Mouse (Mus musculus): Measurements from ENCODE around the gene 1600002K03Rik. TPM values are rescaled to one million over a fixed set of nuclear protein-coding genes. Genes with fewer than 3 reads are reported as not detected.
A peak's percentile ranks its signal among the peaks of the same experiment; 100 is the strongest.

The 1600002K03Rik gene
- total RNA-seq, 2 experiments from 2014 or later = 4.4 to 4.6 TPM

DNA sequence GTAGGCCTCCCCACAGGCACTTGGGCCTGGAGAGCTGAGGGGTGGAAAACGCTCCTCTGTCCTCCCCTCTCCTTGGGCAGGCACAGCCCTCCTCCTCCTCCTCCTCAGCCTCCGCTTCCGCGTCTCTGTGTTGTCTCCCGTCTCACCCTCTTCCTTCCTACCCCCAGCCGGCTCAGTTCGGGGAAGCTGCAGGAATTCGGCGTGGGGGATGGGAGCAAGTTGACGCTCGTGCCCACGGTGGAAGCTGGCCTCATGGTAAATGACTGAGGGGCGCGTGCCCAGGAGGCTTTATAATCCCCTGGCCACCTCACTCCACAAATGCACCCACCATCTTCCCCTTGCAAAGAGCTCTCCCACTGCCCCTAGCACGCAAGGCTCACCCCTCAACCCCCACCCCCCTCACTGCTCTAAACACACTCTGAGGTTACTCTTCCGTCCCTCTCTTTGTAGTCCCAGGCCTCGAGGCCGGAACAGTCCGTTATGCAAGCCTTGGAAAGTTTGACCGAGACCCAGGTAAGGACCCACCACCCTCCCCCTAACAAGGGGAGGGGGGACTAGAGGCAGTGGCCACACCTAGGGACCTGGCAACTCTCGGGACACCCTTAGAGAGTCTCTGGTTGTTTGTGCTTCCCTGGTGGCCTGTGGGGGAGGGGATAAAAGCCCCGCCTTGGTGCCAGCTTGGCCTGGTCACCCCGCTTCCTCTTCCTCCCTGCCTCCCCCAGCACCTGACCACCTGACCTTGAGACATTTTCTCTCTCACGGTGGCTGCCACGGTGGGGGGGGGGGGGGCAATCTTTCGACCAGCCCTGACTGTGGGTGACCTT, 21.3 kb upstream of the 1600002K03Rik start:
- intact Hi-C loops (cut with DNase I) = no loop called here
- peak; percentile 69 to 73 for DNase-seq

DNA sequence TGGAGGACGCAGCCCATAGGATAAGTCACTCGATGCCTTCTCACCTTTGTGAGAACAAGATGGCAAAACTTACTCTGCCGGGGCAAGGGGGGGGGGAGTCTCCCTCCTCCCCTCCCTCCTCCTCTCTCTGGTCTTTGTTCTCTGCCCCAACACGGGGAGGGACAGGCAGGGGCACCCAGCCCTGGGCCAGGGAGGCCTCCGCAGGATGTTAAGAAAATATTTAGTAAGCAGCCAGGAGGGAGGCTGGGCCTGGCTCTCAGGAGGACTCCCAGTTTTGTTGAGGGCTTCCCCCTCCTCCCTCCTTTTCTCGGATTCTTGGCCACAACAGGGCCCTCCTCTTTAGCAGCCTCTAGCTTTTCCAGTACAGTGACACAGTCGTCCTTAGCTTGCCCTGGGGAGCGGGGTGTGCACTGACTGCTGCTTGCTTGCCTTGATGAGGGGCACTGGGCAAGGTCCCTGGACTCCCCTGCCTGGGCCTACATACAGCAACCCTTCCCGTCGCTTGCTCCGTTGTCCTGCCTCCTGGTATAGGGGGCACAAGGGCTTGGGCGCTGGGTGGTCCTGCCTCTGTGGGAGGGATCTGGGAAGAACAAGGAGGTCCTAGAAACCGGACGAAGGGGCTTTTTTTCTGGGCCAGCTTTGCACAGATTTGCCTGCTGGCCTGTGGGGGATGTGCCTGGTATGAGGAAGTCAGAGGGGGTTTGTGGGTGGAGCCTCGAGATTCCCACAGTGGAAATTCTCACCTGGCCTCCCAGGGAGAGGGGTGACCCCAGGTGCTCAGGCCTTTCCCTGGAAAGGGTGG, 20.5 kb upstream of the 1600002K03Rik start:
- peak; percentile 59 to 71 for DNase-seq
- intact Hi-C loops (cut with DNase I) = no loop called here

GRCm38 (mm10) chr10:80152873-80153260, 19.9 kb upstream of the 1600002K03Rik start:
- peak in 1 of 2 experiments; percentile 67 for DNase-seq
- intact Hi-C loops (cut with DNase I) = no loop called here

GRCm38 (mm10) chr10:80153713-80154112, 19.0 kb upstream of the 1600002K03Rik start:
- DNase-seq = no peak
- intact Hi-C loops (cut with DNase I) = no loop called here

DNA sequence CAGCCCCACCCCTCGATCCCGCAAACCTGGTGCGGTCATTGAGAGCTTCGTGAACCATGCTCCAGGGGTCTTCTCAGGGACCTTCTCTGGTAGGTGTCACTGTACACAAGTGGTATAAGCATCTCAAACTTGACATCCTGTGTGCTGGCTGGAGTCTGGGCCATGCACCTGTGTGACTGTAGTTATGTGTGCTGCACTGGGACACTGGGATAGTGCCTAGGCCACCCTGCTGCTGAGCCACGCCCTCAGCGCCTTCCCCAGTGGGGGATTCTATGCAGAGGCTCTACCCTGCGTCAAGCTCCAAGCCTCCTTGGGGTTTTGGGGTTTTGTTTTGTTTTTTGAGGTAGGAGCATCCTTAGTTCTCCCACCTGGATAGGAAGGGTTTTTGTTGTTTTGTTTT, 18.4 kb upstream of the 1600002K03Rik start:
- intact Hi-C loops (cut with DNase I) = no loop called here

GRCm38 (mm10) chr10:80155277-80155676, 17.5 kb upstream of the 1600002K03Rik start:
- intact Hi-C loops (cut with DNase I) = no loop called here
- DNase-seq = no peak

More for the DNA sequence above, 18.4 kb upstream of the 1600002K03Rik start:
- DNase-seq = no peak

DNA sequence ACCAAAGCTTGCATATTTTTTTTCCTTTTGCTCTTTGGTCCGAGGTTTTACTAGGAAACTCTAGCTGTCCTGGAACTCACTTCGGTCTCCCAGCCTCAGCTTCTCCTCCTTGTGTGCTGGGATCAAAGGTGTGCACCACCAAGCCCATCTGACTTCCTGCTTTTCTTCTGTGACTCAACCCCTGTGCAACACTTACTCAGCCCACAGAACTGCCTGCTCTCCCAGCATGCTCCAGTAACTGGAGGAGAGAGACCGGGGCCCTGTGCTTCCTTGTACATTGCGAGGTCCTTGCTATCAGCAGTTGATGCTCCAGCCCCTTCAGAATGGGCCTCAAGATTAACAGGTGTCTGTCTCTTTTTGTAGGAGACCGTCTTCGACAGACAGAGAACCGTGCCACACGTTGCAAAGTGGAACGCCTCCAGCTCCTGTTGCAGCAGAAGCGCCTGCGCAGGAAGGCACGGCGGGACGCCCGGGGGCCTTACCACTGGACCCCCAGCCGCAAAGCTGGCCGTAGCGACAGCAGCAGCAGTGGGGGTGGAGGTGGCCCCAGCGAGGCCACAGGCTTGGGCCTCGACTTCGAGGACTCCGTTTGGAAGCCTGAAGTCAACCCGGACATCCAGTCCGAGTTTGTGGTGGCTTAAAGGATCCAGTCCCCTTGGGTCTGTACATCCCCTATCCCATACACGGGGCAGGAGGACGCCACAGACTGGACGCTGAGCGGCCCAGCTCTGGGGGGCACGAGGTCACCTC, 16.6 kb upstream of the 1600002K03Rik start:
- intact Hi-C loops (cut with DNase I) = no loop called here
- DNase-seq = no peak

DNA sequence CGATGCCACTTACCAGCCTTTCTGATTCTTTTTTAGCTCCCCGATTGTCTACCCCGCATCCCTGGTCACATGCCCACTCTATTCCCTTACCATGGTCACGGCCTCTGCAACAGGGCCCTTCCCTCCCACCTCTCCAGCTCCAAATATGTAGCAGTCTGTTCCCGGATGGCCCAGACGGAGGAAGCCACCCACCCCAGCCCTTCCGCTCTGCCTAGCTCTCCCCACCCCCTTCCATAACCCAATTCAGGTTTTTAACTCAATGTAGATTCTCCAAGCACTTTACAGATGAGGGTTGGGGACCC, 16.0 kb upstream of the 1600002K03Rik start:
- intact Hi-C loops (cut with DNase I) = no loop called here
- DNase-seq = peak in 1 of 2 experiments; percentile 56

DNA sequence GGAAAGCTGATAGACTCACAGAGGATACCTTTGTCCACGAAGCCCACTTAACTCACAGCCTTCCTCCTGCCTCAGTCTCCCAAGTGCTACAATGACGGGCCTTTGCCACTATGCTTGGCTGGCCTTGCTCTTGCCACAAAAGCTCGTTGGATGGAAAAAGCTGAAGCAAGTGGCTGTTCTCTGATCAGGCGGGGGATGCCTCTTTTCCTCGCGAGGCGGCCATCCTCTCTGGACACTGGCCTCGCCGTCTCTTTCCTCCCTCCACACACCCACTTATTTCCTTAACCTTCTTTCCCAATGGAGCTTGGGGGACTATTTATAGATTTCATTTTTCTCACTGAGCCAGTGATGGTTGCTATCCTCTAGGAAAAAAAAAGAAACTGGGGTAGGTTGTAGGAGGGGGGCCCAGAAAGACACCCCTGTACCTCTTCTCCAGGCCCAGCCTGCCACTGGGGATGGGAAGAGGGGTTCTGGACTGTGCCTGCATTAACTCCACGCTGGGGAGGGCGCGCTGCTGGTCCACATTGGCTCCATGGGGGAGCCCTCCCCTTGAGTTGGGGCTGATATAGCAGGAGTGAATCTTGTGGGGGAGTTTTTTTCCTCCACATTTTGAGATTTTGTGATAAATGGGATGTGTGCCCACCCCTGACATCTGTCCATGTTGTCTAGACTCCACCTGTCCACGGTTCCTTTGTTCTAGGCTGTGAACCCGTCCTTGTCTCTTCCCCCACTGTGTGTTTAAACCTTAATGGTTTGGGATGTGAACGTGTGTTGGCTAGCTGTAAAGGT, 15.4 kb upstream of the 1600002K03Rik start:
- peak in 1 of 2 experiments; percentile 42 for DNase-seq
- intact Hi-C loops (cut with DNase I) = no loop called here

DNA sequence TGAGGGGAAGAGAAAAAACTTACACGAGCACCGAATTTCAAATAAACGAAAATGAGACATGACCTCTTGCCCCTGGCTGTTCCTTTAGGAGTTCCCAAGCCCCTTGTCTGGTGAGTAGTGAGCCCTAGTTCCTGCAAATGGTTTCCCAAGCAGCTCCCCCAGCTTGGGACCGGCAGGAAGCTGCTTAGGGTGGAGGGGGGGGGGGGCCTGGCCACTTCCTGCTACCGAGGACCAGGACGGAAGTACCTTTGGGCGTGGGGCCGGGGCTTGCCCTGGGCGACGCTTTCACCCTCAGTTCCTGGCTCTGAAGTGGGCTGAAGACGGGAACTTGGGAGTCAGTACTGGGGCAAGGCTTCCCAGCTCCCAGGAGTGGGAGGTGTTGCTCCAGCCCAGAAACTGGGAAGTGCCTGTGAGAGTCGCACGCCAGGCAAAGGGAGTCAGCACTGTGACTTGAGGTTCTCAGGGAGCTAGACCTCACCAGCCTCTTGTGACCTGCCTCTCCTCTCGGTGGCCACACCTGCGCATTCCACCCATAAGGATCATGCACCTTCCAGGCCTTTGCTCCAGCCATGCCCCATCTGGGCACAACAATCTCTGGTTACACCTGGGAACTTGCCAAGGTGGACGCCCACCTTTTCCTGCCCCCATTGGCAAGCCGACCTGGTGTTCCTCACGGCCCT, 14.3 kb upstream of the 1600002K03Rik start:
- peak; percentile 76 to 81 for DNase-seq
- intact Hi-C loops (cut with DNase I) = loop anchor here (1.0 kb wide), 1 partner anchor 8 kb away; no protein-coding TSS in a partner anchor

- peak in 1 of 2 experiments; percentile 57 for DNase-seq
- intact Hi-C loops (cut with DNase I) = no loop called here
These were observed 13.7 kb upstream of the 1600002K03Rik start for GRCm38 (mm10) chr10:80159021-80159560.

GRCm38 (mm10) chr10:80159561-80160454, 12.9 kb upstream of the 1600002K03Rik start:
- intact Hi-C loops (cut with DNase I) = no loop called here
- peak; percentile 97 to 98 for DNase-seq

GRCm38 (mm10) chr10:80160455-80161371, 12.0 kb upstream of the 1600002K03Rik start:
- DNase-seq = peak; percentile 88 to 90
- intact Hi-C loops (cut with DNase I) = no loop called here

DNA sequence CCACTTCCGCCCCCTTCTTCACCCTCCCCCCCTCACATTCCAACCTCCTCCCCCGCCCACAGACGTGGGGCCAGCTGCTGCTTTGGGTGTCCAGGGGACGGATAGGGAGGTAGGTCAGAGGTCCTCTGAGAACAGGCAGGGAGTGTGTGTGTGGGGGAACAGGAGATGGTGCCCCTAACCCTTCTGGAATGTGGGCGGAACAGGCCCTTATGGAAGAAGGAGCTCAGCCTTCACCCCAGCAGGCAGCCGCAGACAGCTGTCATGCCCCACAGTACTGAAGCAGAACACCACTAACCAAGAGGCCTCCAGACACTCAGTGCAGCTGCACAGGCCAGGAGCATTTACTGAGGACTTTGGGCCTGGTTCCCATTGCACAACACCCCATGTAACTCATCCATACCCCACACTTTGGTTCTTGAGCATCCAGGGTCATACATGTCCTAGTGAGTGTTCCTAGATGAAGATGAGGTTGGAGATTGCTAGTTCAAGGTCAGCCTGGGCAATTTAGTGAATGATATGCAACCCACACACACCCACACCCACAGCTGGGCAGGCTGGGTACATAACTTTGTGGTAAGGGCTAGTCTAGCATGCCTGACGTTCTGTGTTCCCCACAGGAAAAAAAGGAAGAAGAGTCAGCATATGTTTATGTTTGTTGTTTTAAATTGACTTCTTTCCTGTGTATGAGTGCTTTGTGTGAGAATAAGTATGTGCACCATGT, 11.1 kb upstream of the 1600002K03Rik start:
- DNase-seq = peak in 1 of 2 experiments; percentile 54
- intact Hi-C loops (cut with DNase I) = no loop called here

GRCm38 (mm10) chr10:80162243-80162608, 10.5 kb upstream of the 1600002K03Rik start:
- intact Hi-C loops (cut with DNase I) = no loop called here
- DNase-seq = no peak

DNA sequence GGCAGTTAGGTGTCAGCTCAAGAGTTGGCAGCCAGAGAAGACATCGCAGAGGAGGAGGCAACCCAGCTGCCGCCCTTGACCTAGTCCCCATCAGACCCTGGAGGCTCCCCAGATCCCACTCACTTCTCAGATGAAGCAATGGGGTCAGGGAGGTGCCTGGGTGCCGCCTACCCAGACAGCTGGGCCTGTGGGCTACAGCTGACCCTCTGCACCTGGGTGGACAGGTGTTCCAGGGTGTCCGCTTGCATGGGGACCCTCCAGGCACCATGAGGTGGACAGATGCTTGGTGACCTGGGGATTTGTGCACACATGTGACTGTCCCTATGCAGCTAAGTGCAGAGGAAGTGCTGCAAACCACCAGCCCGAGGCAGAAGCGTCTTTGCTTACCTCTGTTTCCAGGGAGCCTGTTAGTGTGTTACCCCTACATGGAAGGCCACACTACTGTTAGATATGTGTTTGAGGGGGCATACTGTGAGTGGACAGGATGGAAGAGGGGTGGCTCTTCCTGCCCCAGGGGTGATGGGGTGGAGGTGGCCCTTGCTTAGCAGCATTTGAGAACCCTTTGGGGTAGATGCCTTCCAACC, 9.9 kb upstream of the 1600002K03Rik start:
- intact Hi-C loops (cut with DNase I) = no loop called here
- DNase-seq = no peak
